Mouse (Mus musculus) lung, embryonic 15.5 days (tissue): ENCODE measurements around the gene Cgrrf1. TPM values are rescaled to one million over a fixed set of nuclear protein-coding genes. Genes with fewer than 3 reads are reported as not detected.

ENCODE experiments used
- ATAC-seq: fragments of 200-750 bp; cut with Nextera tagmentation; 2 replicates; pipeline ENCODE4 v1.8.0; 2017; ENCODE audit warnings: moderate number of reproducible peaks, borderline replicate concordance; ENCODE audit not compliant: low FRiP score, low TSS enrichment; ENCODE audit errors: extremely low read depth
- H3K27ac ChIP-seq: fragments of 300-500 bp; sonication (generic); 2 replicates; pipeline ENCODE4 v1.5.1; 2015; ENCODE audit warnings: moderate library complexity, mild to moderate bottlenecking, inconsistent platforms
- H3K27me3 ChIP-seq: fragments of 300-500 bp; sonication (generic); 2 replicates; pipeline ENCODE4 v1.6.1; 2015; ENCODE audit warnings: inconsistent platforms
- H3K36me3 ChIP-seq: fragments of 300-500 bp; sonication (generic); 2 replicates; pipeline ENCODE4 v1.6.1; 2015; ENCODE audit warnings: inconsistent platforms
- H3K4me1 ChIP-seq: fragments of 300-500 bp; sonication (generic); 2 replicates; pipeline ENCODE4 v1.6.1; 2015; ENCODE audit warnings: inconsistent platforms
- H3K4me2 ChIP-seq: fragments of 300-500 bp; sonication (generic); 2 replicates; pipeline ENCODE4 v1.6.1; 2015; ENCODE audit warnings: inconsistent platforms, mild to moderate bottlenecking, moderate library complexity
- H3K4me3 ChIP-seq: fragments of 300-500 bp; sonication (generic); 2 replicates; pipeline ENCODE4 v1.5.1; 2015; ENCODE audit warnings: mild to moderate bottlenecking, inconsistent platforms
- H3K9ac ChIP-seq: fragments of 300-500 bp; sonication (generic); 2 replicates; pipeline ENCODE4 v1.6.1; 2015; ENCODE audit warnings: inconsistent platforms
- H3K9me3 ChIP-seq: fragments of 300-500 bp; sonication (generic); 2 replicates; pipeline ENCODE4 v1.6.1; 2016; ENCODE audit warnings: inconsistent platforms
- WGBS: fragments of 180-500 bp; shearing (Covaris S2); methylation state at CpG from one replicate; pipeline ENCODE4 v1.1.7; 2015; 5-methylcytosine and 5-hydroxymethylcytosine counted together
- polyA plus RNA-seq: library from polyadenylated mRNA; unstranded; fragments of >200 nt; fragmentation: Nextera tagmentation; extraction: Ambion mirVana; gene quantifications from 2 replicates; pipeline ENCODE4 v1.2.1, GENCODE M21; 2015

Gene Cgrrf1
- 46.0 and 47.1 TPM in 2 replicates for polyA plus RNA-seq

DNA sequence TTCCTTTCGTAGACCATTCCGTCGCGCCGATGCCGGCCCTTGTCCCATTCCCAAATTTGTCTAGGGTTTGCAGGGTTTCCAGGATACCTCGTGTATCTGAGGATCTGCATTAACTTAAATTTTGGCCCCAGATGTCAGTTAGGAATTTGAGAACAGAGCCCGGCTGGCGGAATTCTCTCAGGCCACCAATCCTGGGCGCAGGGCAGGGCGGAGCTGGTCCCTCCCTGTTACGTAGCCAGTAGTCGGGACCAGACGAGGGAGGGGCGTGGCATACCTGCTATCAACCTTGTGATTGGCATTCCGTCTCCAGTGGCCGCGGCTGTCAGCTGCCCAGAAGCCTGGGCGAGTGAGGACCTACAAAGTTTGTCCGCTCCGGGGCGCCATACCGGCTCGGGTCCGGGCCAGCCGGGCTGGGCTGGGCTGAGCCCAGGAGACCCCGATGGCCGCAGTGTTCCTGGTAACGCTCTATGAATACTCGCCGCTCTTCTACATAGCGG is at the start of gene Cgrrf1:
Cgrrf1 (plus strand) TSS at position 289 of the 497 bp plus-strand sequence.
- no peaks in the 10 kb centered on the region for H3K9me3 ChIP-seq
- H3K9ac ChIP-seq: peak within 1 kb of the TSS; percentile 77
- peak; percentile 99 for ATAC-seq
- H3K4me1 ChIP-seq: peaks cover 27% of the 10 kb centered on the region
- peak within 1 kb of the TSS; percentile 72 for H3K4me2 ChIP-seq
- under 1% methylated on average over 32 of the region's 32 CpGs for WGBS
- H3K27me3 ChIP-seq: no peaks in the 10 kb centered on the region
- H3K36me3 ChIP-seq: no peaks in the 10 kb centered on the region
- H3K27ac ChIP-seq: peak within 1 kb of the TSS; percentile 69
- H3K4me3 ChIP-seq: peak within 1 kb of the TSS; percentile 84

DNA sequence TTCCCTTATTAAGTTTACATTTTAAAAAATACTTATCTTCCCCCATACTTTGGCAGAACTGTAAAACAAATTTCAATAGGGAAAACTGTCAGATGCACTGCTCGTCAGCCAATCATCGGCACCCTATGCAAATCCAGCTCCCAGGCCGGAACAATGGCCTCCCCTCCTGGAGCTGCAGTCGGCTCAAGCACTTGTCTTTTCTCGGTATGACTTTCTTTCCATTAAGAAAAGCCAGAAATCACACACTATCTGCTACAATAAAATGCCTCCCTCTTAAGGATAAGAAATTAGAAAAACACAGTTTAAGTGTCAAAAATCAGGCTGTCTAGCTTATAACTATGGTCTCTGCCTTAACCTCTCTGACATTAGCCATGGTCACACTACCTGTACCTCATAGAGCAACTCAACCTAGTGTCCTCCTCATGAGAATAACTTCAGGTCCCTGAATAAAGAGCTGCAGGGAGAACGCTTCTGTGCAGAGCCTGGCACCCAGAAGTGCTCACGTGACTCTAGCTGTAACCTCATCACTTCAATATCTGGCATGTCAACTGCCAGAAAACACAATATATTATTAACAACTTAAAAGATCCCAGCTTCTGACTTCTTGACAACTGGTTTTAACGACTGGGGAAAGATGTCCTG is 49.6 kb upstream of the Cgrrf1 start:
- Histone ChIP-seq H3K9me3 (no peaks in the 10 kb centered on the region), H3K27ac (no peak overlapping the region), H3K9ac (no peak overlapping the region), H3K4me2 (no peak overlapping the region), H3K4me3 (no peak overlapping the region), H3K27me3 (no peaks in the 10 kb centered on the region), H3K4me1 (peaks cover 10% of the 10 kb centered on the region), H3K36me3 (peaks cover 48% of the 10 kb centered on the region)
- whole genome bisulfite sequencing: 82% methylated on average over 8 of the region's 8 CpGs
- ATAC-seq: no peak

DNA sequence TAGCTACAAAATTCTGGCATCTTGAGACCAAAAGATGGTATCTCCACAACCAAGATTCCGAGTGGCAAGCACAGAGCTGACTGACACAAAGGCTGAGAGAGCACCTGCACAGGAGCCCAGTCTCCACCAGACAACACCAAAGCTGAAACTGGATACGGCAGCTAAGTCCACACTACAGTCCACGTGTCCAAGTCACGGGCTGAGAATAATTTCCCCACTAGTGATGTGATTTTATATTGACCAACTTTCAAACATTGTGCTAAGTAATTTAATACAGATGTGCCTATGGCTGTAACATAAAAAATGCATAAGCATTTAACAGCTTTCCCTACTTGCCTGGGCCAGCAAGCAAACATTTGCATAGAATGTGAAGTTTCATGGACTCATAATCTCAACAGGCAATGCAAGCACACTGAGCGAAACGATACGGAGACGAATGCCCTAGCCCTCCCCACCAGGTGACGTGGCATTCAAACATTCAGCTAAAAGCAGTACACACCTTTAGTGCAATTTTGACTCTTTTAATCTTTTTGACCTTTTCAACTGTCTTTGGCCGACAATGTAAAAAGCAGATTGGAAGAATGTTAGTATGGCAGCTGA is 48.5 kb upstream of the Cgrrf1 start:
- H3K36me3 ChIP-seq: peaks cover 38% of the 10 kb centered on the region
- 85% methylated on average over 10 of the region's 10 CpGs for WGBS

DNA sequence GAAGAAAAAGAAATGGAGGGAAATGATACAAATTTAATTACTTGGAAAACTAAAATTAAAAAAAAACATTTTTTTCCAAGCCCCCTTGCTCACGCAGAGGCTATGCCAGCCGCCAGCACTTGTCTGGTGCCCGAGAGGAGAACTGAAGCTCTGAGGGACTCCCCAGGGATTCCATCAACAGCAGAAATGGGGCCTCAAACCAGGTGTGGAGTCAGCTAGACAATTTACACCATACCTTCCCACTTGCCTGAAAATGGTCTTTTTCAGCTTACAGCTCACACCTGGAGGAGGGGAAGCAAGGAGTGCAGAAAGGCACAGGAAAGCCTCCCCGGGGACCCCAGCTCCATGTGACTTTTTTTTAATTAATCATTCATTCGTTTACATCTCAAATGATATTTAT is 46.7 kb upstream of the Cgrrf1 start:
- H3K4me2 ChIP-seq: no peak overlapping the region
- H3K27ac ChIP-seq: no peak overlapping the region
- no peaks in the 10 kb centered on the region for H3K9me3 ChIP-seq
- 83% methylated on average over 5 of the region's 5 CpGs for WGBS
- no peak for ATAC-seq
- peaks cover 21% of the 10 kb centered on the region for H3K36me3 ChIP-seq
- peaks cover 10% of the 10 kb centered on the region for H3K4me1 ChIP-seq
- H3K9ac ChIP-seq: no peak overlapping the region
- H3K4me3 ChIP-seq: no peak overlapping the region
- no peaks in the 10 kb centered on the region for H3K27me3 ChIP-seq

More for the DNA sequence above, 48.5 kb upstream of the Cgrrf1 start:
- Histone ChIP-seq H3K4me3 (no peak overlapping the region), H3K9me3 (no peaks in the 10 kb centered on the region), H3K27ac (no peak overlapping the region), H3K27me3 (no peaks in the 10 kb centered on the region), H3K9ac (no peak overlapping the region), H3K4me2 (no peak overlapping the region), H3K4me1 (peaks cover 10% of the 10 kb centered on the region)
- ATAC-seq: no peak

DNA sequence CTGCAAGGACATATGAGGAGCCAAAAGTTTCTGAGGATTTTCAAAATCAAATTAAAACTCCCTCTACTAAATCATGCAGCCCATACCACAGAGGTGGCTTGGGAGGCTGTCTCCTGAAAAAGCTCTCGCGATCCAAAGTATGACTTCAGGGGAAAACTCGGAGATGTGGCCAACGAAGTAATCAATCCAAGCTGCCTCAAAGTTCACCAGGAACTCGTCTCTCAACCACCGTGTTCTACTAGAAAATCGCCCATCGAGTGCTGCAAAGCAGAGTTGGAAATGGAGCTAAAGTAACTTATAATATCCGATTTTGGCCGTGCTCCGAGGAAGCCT is 44.5 kb upstream of the Cgrrf1 start:
- no peak for ATAC-seq
- peak overlapping the region; percentile 96 for H3K4me3 ChIP-seq
- under 1% methylated on average over 11 of the region's 11 CpGs for WGBS
- H3K27me3 ChIP-seq: no peaks in the 10 kb centered on the region
- H3K27ac ChIP-seq: peak overlapping the region; percentile 96
- H3K4me2 ChIP-seq: peak overlapping the region; percentile 56
- H3K36me3 ChIP-seq: peaks cover 13% of the 10 kb centered on the region; the same call in 1 of the 2 replicates
- no peaks in the 10 kb centered on the region for H3K9me3 ChIP-seq
- H3K9ac ChIP-seq: peak overlapping the region; percentile 96
- peaks cover 10% of the 10 kb centered on the region for H3K4me1 ChIP-seq

DNA sequence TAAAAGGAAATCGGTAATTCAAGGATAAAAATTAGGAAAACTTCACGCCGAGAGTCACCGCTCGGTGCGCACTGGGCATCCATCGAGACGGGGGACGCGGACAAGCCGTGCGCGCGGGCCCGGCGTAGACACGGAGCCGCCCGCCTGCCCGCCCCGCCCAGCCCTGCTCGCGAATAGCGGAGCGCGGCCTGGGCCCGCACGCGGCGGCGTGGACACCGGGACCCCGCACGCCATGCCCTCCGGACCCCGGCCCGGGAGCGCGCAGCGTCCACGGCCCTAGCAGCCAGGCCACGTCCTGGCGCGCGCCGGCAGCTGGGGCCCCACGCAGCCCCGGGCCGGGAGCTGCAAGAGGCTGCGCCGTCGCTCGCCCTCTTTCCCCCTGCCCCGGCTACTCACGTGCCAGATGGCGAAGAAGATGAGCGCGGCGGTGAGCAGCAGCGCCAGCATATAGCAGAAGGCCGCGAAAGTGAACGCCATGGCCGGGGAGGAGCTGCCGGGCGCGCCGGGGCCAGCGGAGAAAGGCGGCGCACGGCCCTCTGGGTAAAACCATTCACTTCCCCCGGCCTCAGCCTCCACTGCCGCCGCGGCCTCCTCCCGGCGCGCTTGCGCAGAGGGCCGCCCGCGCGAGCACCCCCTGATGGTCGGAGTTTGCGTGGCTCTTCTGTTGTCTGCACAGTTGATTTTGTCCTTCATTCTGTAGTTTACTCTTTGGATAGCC is 44.0 kb upstream of the Cgrrf1 start, which contains the start of gene Cnih1:
Cnih1 (minus strand) TSS at position 625 of the 718 bp plus-strand sequence.
- WGBS: under 1% methylated on average over 75 of the region's 86 CpGs
- Histone ChIP-seq H3K27ac (peak within 1 kb of the TSS; percentile 96), H3K36me3 (peaks cover 8% of the 10 kb centered on the region; the same call in 1 of the 2 replicates), H3K4me3 (peak within 1 kb of the TSS; percentile 96), H3K4me2 (peak within 1 kb of the TSS; percentile 56), H3K9ac (peak within 1 kb of the TSS; percentile 96), H3K4me1 (peaks cover 10% of the 10 kb centered on the region), H3K9me3 (no peaks in the 10 kb centered on the region), H3K27me3 (no peaks in the 10 kb centered on the region)
- ATAC-seq: peak; percentile 96

DNA sequence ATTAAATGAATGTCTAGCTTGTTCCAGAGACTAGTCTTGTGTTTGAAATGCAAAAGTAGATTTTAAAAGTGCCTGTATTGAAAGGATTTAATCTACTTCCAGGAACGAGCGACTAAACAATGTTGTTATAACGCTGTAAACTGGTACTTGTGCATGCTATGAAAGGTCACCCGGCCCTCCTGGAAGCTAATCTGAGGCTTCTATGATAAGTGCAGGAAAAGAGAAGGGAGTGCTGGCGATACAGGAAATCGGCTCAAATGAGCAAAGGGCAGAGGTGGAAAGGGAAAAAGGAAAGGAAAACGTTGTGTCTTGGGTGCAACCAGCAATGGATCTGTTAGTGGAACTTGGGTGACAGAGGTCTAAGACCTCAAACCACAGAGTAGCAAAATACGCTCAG is 43.4 kb upstream of the Cgrrf1 start:
- Histone ChIP-seq H3K36me3 (peaks cover 3% of the 10 kb centered on the region; the same call in 1 of the 2 replicates), H3K27me3 (no peaks in the 10 kb centered on the region), H3K4me1 (peaks cover 10% of the 10 kb centered on the region), H3K9ac (no peak overlapping the region; the same call in 1 of the 2 replicates), H3K4me2 (peak overlapping the region; percentile 56), H3K4me3 (peak overlapping the region; percentile 96), H3K9me3 (no peaks in the 10 kb centered on the region), H3K27ac (peak overlapping the region; percentile 96; the same call in 1 of the 2 replicates)
- no peak for ATAC-seq
- 13% methylated on average over 8 of the region's 8 CpGs for WGBS

DNA sequence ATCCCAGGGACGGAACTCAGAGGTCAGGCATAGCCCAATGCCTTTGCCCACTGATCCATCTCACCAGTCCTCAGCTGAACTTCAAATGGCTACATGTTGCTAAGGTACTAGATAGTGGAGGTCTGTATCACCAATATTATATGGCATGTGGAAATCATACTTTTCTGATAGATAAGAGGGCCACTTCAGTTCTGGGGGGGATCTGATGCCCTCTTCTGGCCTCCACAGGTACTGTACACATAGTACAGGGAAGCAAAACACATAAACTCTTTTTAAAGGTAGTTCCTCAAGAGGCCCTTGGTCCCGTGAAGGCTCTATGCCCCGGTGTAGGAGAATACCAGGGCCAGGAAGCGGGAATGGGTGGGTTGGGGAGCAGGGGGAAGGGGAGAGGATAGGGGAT is 41.6 kb upstream of the Cgrrf1 start:
- Histone ChIP-seq H3K36me3 (no peaks in the 10 kb centered on the region), H3K27me3 (no peaks in the 10 kb centered on the region), H3K4me1 (peaks cover 10% of the 10 kb centered on the region), H3K27ac (no peak overlapping the region), H3K4me2 (no peak overlapping the region), H3K4me3 (no peak overlapping the region), H3K9me3 (no peaks in the 10 kb centered on the region), H3K9ac (no peak overlapping the region)
- no peak for ATAC-seq
- WGBS: 61% methylated on average over 4 of the region's 4 CpGs

DNA sequence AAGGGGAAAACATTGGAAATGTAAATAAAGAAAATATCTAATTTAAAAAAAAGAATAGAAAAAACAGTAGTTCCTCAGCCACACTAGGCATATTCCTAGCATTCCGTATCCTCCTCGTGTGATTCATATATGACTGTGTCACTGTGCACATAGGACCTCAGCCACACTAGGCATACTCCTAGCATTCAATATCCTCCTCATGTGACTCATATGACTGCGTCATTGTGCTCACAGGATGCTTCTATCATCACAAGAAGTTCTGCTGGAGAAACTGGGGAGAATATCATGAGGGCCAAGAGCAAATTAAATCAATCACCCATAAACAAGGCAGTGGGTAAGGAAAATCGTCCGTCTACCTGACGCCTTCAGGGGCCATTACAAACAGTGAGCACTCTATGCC is 41.2 kb upstream of the Cgrrf1 start:
- Histone ChIP-seq H3K27ac (no peak overlapping the region), H3K9ac (no peak overlapping the region), H3K4me2 (no peak overlapping the region), H3K4me3 (no peak overlapping the region), H3K4me1 (peaks cover 10% of the 10 kb centered on the region), H3K36me3 (no peaks in the 10 kb centered on the region), H3K27me3 (no peaks in the 10 kb centered on the region), H3K9me3 (no peaks in the 10 kb centered on the region)
- 90% methylated on average over 6 of the region's 6 CpGs for WGBS
- ATAC-seq: no peak

DNA sequence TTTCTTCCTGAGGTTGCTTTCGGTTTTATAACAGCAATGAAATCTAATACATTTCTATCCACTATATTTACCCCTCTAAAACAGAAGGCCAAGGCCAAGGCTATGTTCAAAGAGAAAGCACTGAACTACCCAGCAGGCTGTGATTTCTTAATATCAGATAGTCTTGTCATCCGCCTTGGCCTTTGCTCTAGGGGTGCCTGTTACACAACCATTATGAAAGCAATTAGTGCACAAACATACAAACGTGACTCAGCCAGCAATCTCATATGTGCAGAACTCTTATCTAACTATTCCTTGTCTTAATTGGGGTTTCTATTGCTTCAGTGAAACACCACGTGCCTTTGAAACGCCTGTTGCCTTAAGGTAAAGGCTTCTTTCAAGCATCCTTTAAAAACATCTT is 37.8 kb upstream of the Cgrrf1 start:
- no peak overlapping the region for H3K4me3 ChIP-seq
- no peak for ATAC-seq
- H3K36me3 ChIP-seq: no peaks in the 10 kb centered on the region
- H3K9ac ChIP-seq: no peak overlapping the region
- H3K27ac ChIP-seq: no peak overlapping the region
- H3K4me2 ChIP-seq: no peak overlapping the region
- H3K27me3 ChIP-seq: no peaks in the 10 kb centered on the region
- H3K9me3 ChIP-seq: no peaks in the 10 kb centered on the region
- no peaks in the 10 kb centered on the region for H3K4me1 ChIP-seq
- WGBS: 73% methylated on average over 5 of the region's 5 CpGs

DNA sequence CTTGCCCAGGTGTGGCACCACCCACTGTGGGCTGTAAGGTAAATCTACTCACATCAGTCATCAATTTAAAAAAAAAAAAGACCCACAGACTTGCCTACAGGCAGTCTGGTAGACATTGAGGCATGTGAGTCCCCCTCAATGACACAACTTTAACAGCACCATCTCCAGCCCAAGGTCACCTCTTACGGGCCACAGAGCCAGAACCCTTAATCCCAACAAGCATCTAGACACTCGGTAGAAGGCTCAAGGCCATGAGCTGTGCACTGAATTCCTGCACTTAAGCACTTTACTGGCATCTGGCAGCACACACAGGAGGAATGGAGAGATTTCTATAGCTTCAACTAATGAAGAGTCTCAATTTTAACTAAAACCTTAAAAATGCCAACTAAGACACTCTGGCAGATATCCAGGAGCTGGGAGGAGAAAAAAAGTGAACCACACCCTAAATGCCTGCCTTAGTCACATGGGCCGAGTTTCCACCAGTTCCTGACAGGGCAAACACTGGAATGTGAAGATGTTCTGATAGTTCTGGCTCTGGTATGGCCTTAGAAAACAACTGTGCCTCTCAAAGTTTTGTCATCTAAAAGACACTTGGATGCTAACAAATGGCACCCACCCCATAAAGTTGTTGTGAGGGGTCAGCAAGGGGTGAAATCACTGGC is 31.1 kb upstream of the Cgrrf1 start:
- Histone ChIP-seq H3K4me3 (no peak overlapping the region), H3K9me3 (no peaks in the 10 kb centered on the region), H3K4me2 (no peak overlapping the region), H3K27me3 (no peaks in the 10 kb centered on the region), H3K4me1 (no peaks in the 10 kb centered on the region; the same call in 1 of the 2 replicates), H3K36me3 (no peaks in the 10 kb centered on the region), H3K9ac (no peak overlapping the region), H3K27ac (no peak overlapping the region)
- ATAC-seq: no peak
- 73% methylated on average over 3 of the region's 3 CpGs for WGBS
